Mouse (Mus musculus) kidney, postnatal 0 days (tissue): ENCODE results near the gene Fras1. TPM values are rescaled to one million over a fixed set of nuclear protein-coding genes. Genes with fewer than 3 reads are reported as not detected.

Experiments used
- ATAC-seq: fragments of 200-750 bp; cut with Nextera tagmentation; replicated peaks from 2 replicates; pipeline ENCODE4 v1.8.0; 2017; ENCODE audit warnings: low read depth, moderate number of reproducible peaks, moderate TSS enrichment, moderate library complexity; ENCODE audit not compliant: low FRiP score
- DNase-seq: peaks from one replicate; pipeline ENCODE4 v3.0.0-alpha.2; 2016; ENCODE audit warnings: low spot score
- H3K27ac ChIP-seq: fragments of 300-500 bp; sonication (generic); 2 replicates; pipeline ENCODE4 v1.5.1; 2014; ENCODE audit warnings: mild to moderate bottlenecking
- H3K27me3 ChIP-seq: fragments of 300-500 bp; sonication (generic); 2 replicates; pipeline ENCODE4 v1.6.1; 2014; ENCODE audit warnings: low read length, mixed read lengths; ENCODE audit not compliant: insufficient read depth
- H3K36me3 ChIP-seq: fragments of 300-500 bp; sonication (generic); 2 replicates; pipeline ENCODE4 v1.6.1; 2014; ENCODE audit warnings: low read length, mixed read lengths; ENCODE audit not compliant: insufficient read depth
- H3K4me1 ChIP-seq: fragments of 300-500 bp; sonication (generic); replicated peaks from 2 replicates; pipeline ENCODE4 v1.6.1; 2014; ENCODE audit warnings: antibody characterized with exemption, low read length, mixed read lengths; ENCODE audit not compliant: insufficient read depth
- H3K4me2 ChIP-seq: fragments of 300-500 bp; sonication (generic); 2 replicates; pipeline ENCODE4 v1.6.1; 2014; ENCODE audit warnings: mild to moderate bottlenecking, low read length, moderate library complexity, mixed read lengths
- H3K4me3 ChIP-seq: fragments of 300-500 bp; sonication (generic); replicated peaks from 2 replicates; pipeline ENCODE4 v1.5.1; 2014; ENCODE audit warnings: low read depth, low read length
- H3K9ac ChIP-seq: fragments of 300-500 bp; sonication (generic); 2 replicates; pipeline ENCODE4 v1.6.1; 2014; ENCODE audit warnings: low read depth, low read length
- H3K9me3 ChIP-seq: fragments of 300-500 bp; sonication (generic); replicated peaks from 2 replicates; pipeline ENCODE4 v1.6.1; 2016; ENCODE audit warnings: low read length, inconsistent platforms, mixed read lengths
- CTCF ChIP-seq: IDR thresholded peaks from 2 replicates; pipeline ENCODE4 v1.5.1; 2016; ENCODE audit warnings: antibody characterized with exemption, low read depth, mild to moderate bottlenecking, moderate library complexity
- WGBS: fragments of 180-500 bp; shearing (Covaris S2); extraction: QIAGEN DNeasy Blood & Tissue Kit; methylation state at CpG from one replicate; pipeline ENCODE4 v1.1.7; 2014; 5-methylcytosine and 5-hydroxymethylcytosine counted together
- polyA plus RNA-seq: library from polyadenylated mRNA; unstranded; fragments of >200 nt; fragmentation: Nextera tagmentation; extraction: Ambion mirVana; gene quantifications from 2 replicates; pipeline ENCODE4 v1.2.1, GENCODE M21; 2015

Gene Fras1
- polyA plus RNA-seq, 1 experiment from 2014 or later = 15.8 TPM

- no peak overlapping the region for H3K4me3 ChIP-seq
- no peaks in the 10 kb centered on the region for H3K9me3 ChIP-seq
- no peak for ATAC-seq
- TF ChIP-seq CTCF = no peak
- WGBS = 93% methylated on average over 2 of the region's 2 CpGs
- no peaks in the 10 kb centered on the region for H3K36me3 ChIP-seq
- DNase-seq = no peak
- no peak overlapping the region for H3K4me2 ChIP-seq
- no peak overlapping the region for H3K27ac ChIP-seq
- peaks cover 11% of the 10 kb centered on the region for H3K4me1 ChIP-seq
- no peaks in the 10 kb centered on the region for H3K27me3 ChIP-seq
- H3K9ac ChIP-seq = no peak overlapping the region
Observed at GRCm38 (mm10) chr5:96462197-96462596, 88.4 kb downstream of the Fras1 start.

GRCm38 (mm10) chr5:96466461-96466860 is 92.7 kb downstream of the Fras1 start:
- Histone ChIP-seq H3K36me3 (no peaks in the 10 kb centered on the region), H3K4me1 (peaks cover 11% of the 10 kb centered on the region), H3K4me3 (no peak overlapping the region), H3K27ac (no peak overlapping the region), H3K9ac (no peak overlapping the region), H3K4me2 (no peak overlapping the region), H3K27me3 (no peaks in the 10 kb centered on the region), H3K9me3 (no peaks in the 10 kb centered on the region)
- no peak for TF ChIP-seq CTCF
- ATAC-seq (no peak), DNase-seq (no peak)
- WGBS = 38% methylated on average over 7 of the region's 7 CpGs

- no peak overlapping the region for H3K4me2 ChIP-seq
- no peaks in the 10 kb centered on the region for H3K36me3 ChIP-seq
- no peak; the same call in 1 of the 2 replicates for ATAC-seq
- 7% methylated on average over 3 of the region's 3 CpGs for WGBS
- no peak overlapping the region for H3K27ac ChIP-seq
- peak; percentile 54 for DNase-seq
- H3K27me3 ChIP-seq = no peaks in the 10 kb centered on the region
- no peak for TF ChIP-seq CTCF
- no peak overlapping the region for H3K4me3 ChIP-seq
- H3K9ac ChIP-seq = no peak overlapping the region
- no peaks in the 10 kb centered on the region; the same call in 1 of the 2 replicates for H3K4me1 ChIP-seq
- no peaks in the 10 kb centered on the region for H3K9me3 ChIP-seq
Observed at GRCm38 (mm10) chr5:96471995-96472394, 98.2 kb downstream of the Fras1 start.

GRCm38 (mm10) chr5:96475488-96475887 is 101.7 kb downstream of the Fras1 start:
- Histone ChIP-seq H3K27me3 (no peaks in the 10 kb centered on the region), H3K27ac (no peak overlapping the region), H3K9me3 (no peaks in the 10 kb centered on the region), H3K9ac (no peak overlapping the region), H3K36me3 (no peaks in the 10 kb centered on the region), H3K4me3 (no peak overlapping the region), H3K4me2 (no peak overlapping the region), H3K4me1 (peaks cover 8% of the 10 kb centered on the region; the same call in 1 of the 2 replicates)
- ATAC-seq = no peak
- WGBS = 60% methylated on average over 3 of the region's 3 CpGs
- no peak for DNase-seq
- no peak for TF ChIP-seq CTCF

- H3K36me3 ChIP-seq = no peaks in the 10 kb centered on the region
- no peak for DNase-seq
- no peak for TF ChIP-seq CTCF
- no peak overlapping the region for H3K9ac ChIP-seq
- H3K9me3 ChIP-seq = no peaks in the 10 kb centered on the region
- 0 out of 2 replicates have a peak, but pooled peaks cover 8% of the 10 kb centered on the region for H3K4me1 ChIP-seq
- no peak for ATAC-seq
- H3K4me3 ChIP-seq = no peak overlapping the region
- H3K27me3 ChIP-seq = no peaks in the 10 kb centered on the region
- H3K27ac ChIP-seq = no peak overlapping the region
- no peak overlapping the region for H3K4me2 ChIP-seq
Observed at GRCm38 (mm10) chr5:96479003-96479402, 105.2 kb downstream of the Fras1 start.

- Histone ChIP-seq H3K4me3 (no peak overlapping the region), H3K9me3 (no peaks in the 10 kb centered on the region), H3K27ac (no peak overlapping the region), H3K9ac (no peak overlapping the region), H3K36me3 (no peaks in the 10 kb centered on the region), H3K4me1 (0 out of 2 replicates have a peak, but pooled peaks cover 8% of the 10 kb centered on the region), H3K4me2 (no peak overlapping the region), H3K27me3 (no peaks in the 10 kb centered on the region)
- no peak for ATAC-seq
- WGBS = 88% methylated on average over 2 of the region's 2 CpGs
- DNase-seq = no peak
- no peak for TF ChIP-seq CTCF
Observed at GRCm38 (mm10) chr5:96481159-96481558, 107.4 kb downstream of the Fras1 start.

- no peak overlapping the region for H3K4me2 ChIP-seq
- ATAC-seq (no peak), DNase-seq (no peak)
- no peak overlapping the region for H3K27ac ChIP-seq
- 0 out of 2 replicates have a peak, but pooled peaks cover 8% of the 10 kb centered on the region for H3K4me1 ChIP-seq
- no peaks in the 10 kb centered on the region for H3K27me3 ChIP-seq
- no peaks in the 10 kb centered on the region for H3K36me3 ChIP-seq
- 78% methylated on average over 4 of the region's 4 CpGs for WGBS
- TF ChIP-seq CTCF = no peak
- H3K9me3 ChIP-seq = no peaks in the 10 kb centered on the region
- no peak overlapping the region for H3K9ac ChIP-seq
- H3K4me3 ChIP-seq = no peak overlapping the region
Observed at GRCm38 (mm10) chr5:96482054-96482453, 108.3 kb downstream of the Fras1 start.
